Mouse (Mus musculus): Measurements from ENCODE around the gene Lamc1. TPM values are rescaled to one million over a fixed set of nuclear protein-coding genes. Genes with fewer than 3 reads are reported as not detected.

The Lamc1 gene
- polyA plus RNA-seq, 1 experiment: 21.3 TPM

GRCm38 (mm10) chr1:153216516-153216915, 116.1 kb downstream of the Lamc1 start:
- peaks cover 3% of the 10 kb centered on the region; the same call in 1 of the 2 replicates for H3K4me1 ChIP-seq (ENCODE audit: control insufficient read depth, insufficient read depth, low read length)
- TF ChIP-seq POLR2A (IDR thresholded peaks at IDR 0.05; ENCODE audit: borderline replicate concordance, insufficient read depth, low read length): no peak
- TF ChIP-seq CTCF (IDR thresholded peaks at IDR 0.05; ENCODE audit: borderline replicate concordance, insufficient read depth, low read depth, low read length): no peak
- WGBS: 81% methylated on average over 4 of the region's 4 CpGs

GRCm38 (mm10) chr1:153215676-153216075, 116.9 kb downstream of the Lamc1 start:
- Histone ChIP-seq H3K4me3 (replicated peaks; ENCODE audit: insufficient read depth, low read depth, low read length) (no peak overlapping the region), H3K27me3 (ENCODE audit: control insufficient read depth, insufficient read depth, low read length) (no peaks in the 10 kb centered on the region), H3K27ac (ENCODE audit: insufficient read depth, low read length) (no peak overlapping the region), H3K4me1 (ENCODE audit: control insufficient read depth, insufficient read depth, low read length) (peaks cover 3% of the 10 kb centered on the region; the same call in 1 of the 2 replicates)
- no peak for DNase-seq
- TF ChIP-seq CTCF (IDR thresholded peaks at IDR 0.05; ENCODE audit: borderline replicate concordance, insufficient read depth, low read depth, low read length): no peak
- TF ChIP-seq POLR2A (IDR thresholded peaks at IDR 0.05; ENCODE audit: borderline replicate concordance, insufficient read depth, low read length): no peak
- WGBS: 72% methylated on average over 5 of the region's 5 CpGs

More at GRCm38 (mm10) chr1:153216516-153216915, 116.1 kb downstream of the Lamc1 start:
- H3K4me3 ChIP-seq (replicated peaks; ENCODE audit: insufficient read depth, low read depth, low read length): no peak overlapping the region
- DNase-seq: no peak
- H3K27me3 ChIP-seq (ENCODE audit: control insufficient read depth, insufficient read depth, low read length): no peaks in the 10 kb centered on the region
- H3K27ac ChIP-seq (ENCODE audit: insufficient read depth, low read length): no peak overlapping the region

GRCm38 (mm10) chr1:153210992-153211391, 121.6 kb downstream of the Lamc1 start:
- no peaks in the 10 kb centered on the region for H3K4me1 ChIP-seq (ENCODE audit: control insufficient read depth, insufficient read depth, low read length)
- WGBS: 31% methylated on average over 4 of the region's 4 CpGs
- DNase-seq: no peak
- TF ChIP-seq CTCF (IDR thresholded peaks at IDR 0.05; ENCODE audit: borderline replicate concordance, insufficient read depth, low read depth, low read length): no peak
- no peak for TF ChIP-seq POLR2A (IDR thresholded peaks at IDR 0.05; ENCODE audit: borderline replicate concordance, insufficient read depth, low read length)
- H3K27me3 ChIP-seq (ENCODE audit: control insufficient read depth, insufficient read depth, low read length): no peaks in the 10 kb centered on the region
- no peak overlapping the region for H3K27ac ChIP-seq (ENCODE audit: insufficient read depth, low read length)
- H3K4me3 ChIP-seq (replicated peaks; ENCODE audit: insufficient read depth, low read depth, low read length): no peak overlapping the region

DNA sequence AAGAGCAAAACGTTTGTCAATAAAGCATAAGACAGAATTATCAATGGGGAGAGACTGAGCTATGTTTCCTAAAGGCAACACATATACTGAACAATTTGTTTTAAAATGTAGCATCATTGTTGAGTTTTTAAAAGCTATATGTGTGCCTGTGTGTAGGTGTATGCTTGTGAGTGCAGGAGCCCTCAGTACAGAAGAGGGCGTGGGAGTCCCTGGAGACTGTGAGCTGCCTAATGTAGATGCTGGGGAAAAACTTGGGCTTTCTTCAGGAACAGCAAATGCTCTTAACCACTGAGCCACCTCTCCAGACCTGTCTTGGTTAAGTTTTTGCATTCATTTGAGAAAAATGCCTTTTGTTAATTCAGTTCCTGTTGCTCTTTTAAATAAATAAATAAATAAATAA, 122.4 kb downstream of the Lamc1 start:
- H3K27me3 ChIP-seq (ENCODE audit: control insufficient read depth, insufficient read depth, low read length): no peaks in the 10 kb centered on the region
- no peak for DNase-seq
- TF ChIP-seq POLR2A (IDR thresholded peaks at IDR 0.05; ENCODE audit: borderline replicate concordance, insufficient read depth, low read length) (no peak), CTCF (IDR thresholded peaks at IDR 0.05; ENCODE audit: borderline replicate concordance, insufficient read depth, low read depth, low read length) (no peak)
- no peaks in the 10 kb centered on the region for H3K4me1 ChIP-seq (ENCODE audit: control insufficient read depth, insufficient read depth, low read length)
- 88% methylated on average over 2 of the region's 2 CpGs for WGBS
- H3K27ac ChIP-seq (ENCODE audit: insufficient read depth, low read length): no peak overlapping the region
- no peak overlapping the region for H3K4me3 ChIP-seq (replicated peaks; ENCODE audit: insufficient read depth, low read depth, low read length)

- no peak for DNase-seq
- Histone ChIP-seq H3K27me3 (ENCODE audit: control insufficient read depth, insufficient read depth, low read length) (no peaks in the 10 kb centered on the region), H3K4me3 (replicated peaks; ENCODE audit: insufficient read depth, low read depth, low read length) (no peak overlapping the region), H3K4me1 (ENCODE audit: control insufficient read depth, insufficient read depth, low read length) (no peaks in the 10 kb centered on the region), H3K27ac (ENCODE audit: insufficient read depth, low read length) (no peak overlapping the region)
- TF ChIP-seq POLR2A (IDR thresholded peaks at IDR 0.05; ENCODE audit: borderline replicate concordance, insufficient read depth, low read length) (no peak), CTCF (IDR thresholded peaks at IDR 0.05; ENCODE audit: borderline replicate concordance, insufficient read depth, low read depth, low read length) (no peak)
- WGBS: 70% methylated on average over 8 of the region's 8 CpGs
These were observed 130.4 kb downstream of the Lamc1 start for GRCm38 (mm10) chr1:153202195-153202594.

DNA sequence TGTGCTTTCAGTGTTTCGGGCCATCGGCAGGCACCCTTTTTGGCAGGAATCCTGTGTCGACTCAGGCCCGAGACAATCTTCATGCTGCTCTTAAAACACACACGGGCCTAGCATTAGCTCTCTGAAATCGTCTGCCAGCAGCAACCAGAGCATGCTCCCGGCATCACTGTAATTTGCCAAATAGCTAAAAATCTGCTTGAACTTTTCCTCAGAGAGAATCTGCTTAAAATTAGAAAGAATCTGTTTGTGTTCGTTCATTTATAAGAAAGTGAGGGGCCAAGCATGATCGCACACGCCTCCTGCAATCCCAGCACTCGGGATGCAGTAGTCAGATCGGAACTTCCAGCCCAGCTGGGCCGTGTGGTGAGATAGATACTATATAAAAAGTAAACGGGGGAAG, 131.1 kb downstream of the Lamc1 start:
- TF ChIP-seq POLR2A (IDR thresholded peaks at IDR 0.05; ENCODE audit: borderline replicate concordance, insufficient read depth, low read length) (no peak), CTCF (IDR thresholded peaks at IDR 0.05; ENCODE audit: borderline replicate concordance, insufficient read depth, low read depth, low read length) (no peak)
- no peak overlapping the region for H3K27ac ChIP-seq (ENCODE audit: insufficient read depth, low read length)
- H3K4me3 ChIP-seq (replicated peaks; ENCODE audit: insufficient read depth, low read depth, low read length): no peak overlapping the region
- no peaks in the 10 kb centered on the region for H3K27me3 ChIP-seq (ENCODE audit: control insufficient read depth, insufficient read depth, low read length)
- no peak for DNase-seq
- H3K4me1 ChIP-seq (ENCODE audit: control insufficient read depth, insufficient read depth, low read length): no peaks in the 10 kb centered on the region
- WGBS: 42% methylated on average over 14 of the region's 14 CpGs

GRCm38 (mm10) chr1:153197316-153197850, 135.2 kb downstream of the Lamc1 start:
- no peak for TF ChIP-seq CTCF (IDR thresholded peaks at IDR 0.05; ENCODE audit: borderline replicate concordance, insufficient read depth, low read depth, low read length)
- no peak for TF ChIP-seq POLR2A (IDR thresholded peaks at IDR 0.05; ENCODE audit: borderline replicate concordance, insufficient read depth, low read length)
- Histone ChIP-seq H3K27me3 (ENCODE audit: control insufficient read depth, insufficient read depth, low read length) (no peaks in the 10 kb centered on the region), H3K4me1 (ENCODE audit: control insufficient read depth, insufficient read depth, low read length) (no peaks in the 10 kb centered on the region), H3K27ac (ENCODE audit: insufficient read depth, low read length) (no peak overlapping the region), H3K4me3 (replicated peaks; ENCODE audit: insufficient read depth, low read depth, low read length) (no peak overlapping the region)
- no peak for DNase-seq
- WGBS: 85% methylated on average over 3 of the region's 3 CpGs

DNA sequence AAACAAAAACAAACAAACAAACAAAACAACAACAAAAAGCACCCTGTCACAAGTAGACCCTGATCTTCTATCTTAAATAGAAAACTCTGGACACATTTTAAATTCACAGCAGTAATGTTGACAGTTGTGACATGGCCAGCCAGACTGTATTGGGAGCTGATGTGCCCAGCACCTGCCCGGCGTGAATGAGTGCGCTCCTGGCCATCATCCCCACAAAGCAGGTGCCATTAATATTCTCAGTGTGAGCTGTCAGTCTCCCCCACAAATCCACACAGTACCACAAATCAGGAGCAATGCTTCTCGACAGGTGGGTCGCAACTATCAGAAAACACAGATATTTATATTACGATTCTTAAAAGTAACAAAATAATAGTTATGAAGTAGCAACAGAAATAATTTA, 139.6 kb downstream of the Lamc1 start:
- 81% methylated on average over 6 of the region's 6 CpGs for WGBS
- no peak overlapping the region for H3K27ac ChIP-seq (ENCODE audit: insufficient read depth, low read length)
- no peaks in the 10 kb centered on the region for H3K27me3 ChIP-seq (ENCODE audit: control insufficient read depth, insufficient read depth, low read length)
- TF ChIP-seq CTCF (IDR thresholded peaks at IDR 0.05; ENCODE audit: borderline replicate concordance, insufficient read depth, low read depth, low read length) (no peak), POLR2A (IDR thresholded peaks at IDR 0.05; ENCODE audit: borderline replicate concordance, insufficient read depth, low read length) (no peak)
- no peak for DNase-seq
- H3K4me1 ChIP-seq (ENCODE audit: control insufficient read depth, insufficient read depth, low read length): no peaks in the 10 kb centered on the region
- no peak overlapping the region for H3K4me3 ChIP-seq (replicated peaks; ENCODE audit: insufficient read depth, low read depth, low read length)
